ENCODE assay signal across 19 mouse cellular contexts in genomic region chr10:22637241-22637640, GRCm38 (mm10).
"Had no signal": no experiment of that assay in that cellular context is flagged by ENCODE, and none has a peak within 500 bp of the region (broad histone marks: within the 10 kb centered on the region; RNA-seq: fewer than 3 reads in every experiment).

No protein-coding gene starts in this region.

- H3K4me3 ChIP-seq: kidney, embryonic 15.5 days; liver, embryonic 12.5 days; liver, embryonic 15.5 days; midbrain, embryonic 12.5 days; midbrain, embryonic 15.5 days; neural tube, embryonic 13.5 days; stomach, embryonic 15.5 days had no signal

- H3K9ac ChIP-seq: kidney, embryonic 15.5 days; liver, embryonic 12.5 days; liver, embryonic 15.5 days; midbrain, embryonic 12.5 days; midbrain, embryonic 15.5 days; neural tube, embryonic 13.5 days; stomach, embryonic 15.5 days had no signal

- H3K36me3 ChIP-seq: kidney, embryonic 15.5 days; liver, embryonic 12.5 days; liver, embryonic 15.5 days; midbrain, embryonic 12.5 days; midbrain, embryonic 15.5 days; neural tube, embryonic 13.5 days; stomach, embryonic 15.5 days had no signal

- H3K4me2 ChIP-seq: kidney, embryonic 15.5 days; liver, embryonic 12.5 days; liver, embryonic 15.5 days; midbrain, embryonic 12.5 days; midbrain, embryonic 15.5 days; neural tube, embryonic 13.5 days; stomach, embryonic 15.5 days had no signal

- H3K4me1 ChIP-seq: kidney, embryonic 15.5 days; liver, embryonic 12.5 days; liver, embryonic 15.5 days; midbrain, embryonic 15.5 days; neural tube, embryonic 13.5 days; stomach, embryonic 15.5 days had no signal

- H3K27ac ChIP-seq: kidney, embryonic 15.5 days; liver, embryonic 12.5 days; liver, embryonic 15.5 days; macrophage; midbrain, embryonic 12.5 days; midbrain, embryonic 15.5 days; neural tube, embryonic 13.5 days; stomach, embryonic 15.5 days had no signal

- ATAC-seq: liver, embryonic 12.5 days; midbrain, embryonic 15.5 days had no signal

- H3K27me3 ChIP-seq: kidney, embryonic 15.5 days; liver, embryonic 12.5 days; liver, embryonic 15.5 days; midbrain, embryonic 12.5 days; midbrain, embryonic 15.5 days; neural tube, embryonic 13.5 days; stomach, embryonic 15.5 days had no signal

- H3K9me3 ChIP-seq: kidney, embryonic 15.5 days; liver, embryonic 12.5 days; liver, embryonic 15.5 days; midbrain, embryonic 12.5 days; midbrain, embryonic 15.5 days; neural tube, embryonic 13.5 days; stomach, embryonic 15.5 days had no signal

- DNase-seq: kidney, adult 8-10 months; kidney, postnatal 10 days; kidney, postnatal 36 days; layer of hippocampus, postnatal 36 days; liver; lung, adult 18-20 months; lung, postnatal 14 days; retina, postnatal 1 day; right cerebral cortex, postnatal 25 days; spleen, adult 18-20 months; thymus, postnatal 25 days had no signal
